Mouse (Mus musculus) liver, embryonic 16.5 days (tissue): ENCODE data around the gene Krcc1. TPM values are rescaled to one million over a fixed set of nuclear protein-coding genes. Genes with fewer than 3 reads are reported as not detected.
A peak's percentile ranks its signal among the peaks of the same experiment; 100 is the strongest.

ENCODE experiments used
- ATAC-seq: fragments of 200-750 bp; cut with Nextera tagmentation; 2 replicates; pipeline ENCODE4 v1.8.0; 2017; ENCODE audit warnings: low read depth, mild to moderate bottlenecking, moderate number of reproducible peaks, moderate library complexity
- H3K27ac ChIP-seq: fragments of 300-500 bp; sonication (generic); 2 replicates; pipeline ENCODE4 v1.5.1; 2014; ENCODE audit warnings: mild to moderate bottlenecking, low read length
- H3K27me3 ChIP-seq: fragments of 300-500 bp; sonication (generic); 2 replicates; pipeline ENCODE4 v1.6.1; 2014; ENCODE audit warnings: low read depth, low read length, mixed read lengths; ENCODE audit not compliant: control insufficient read depth, insufficient read depth
- H3K36me3 ChIP-seq: fragments of 300-500 bp; sonication (generic); 2 replicates; pipeline ENCODE4 v1.6.1; 2014; ENCODE audit warnings: mild to moderate bottlenecking; ENCODE audit not compliant: control insufficient read depth, insufficient read depth
- H3K4me1 ChIP-seq: fragments of 300-500 bp; sonication (generic); 2 replicates; pipeline ENCODE4 v1.6.1; 2014; ENCODE audit warnings: low read depth, low read length, mixed read lengths; ENCODE audit not compliant: control insufficient read depth
- H3K4me2 ChIP-seq: fragments of 300-500 bp; sonication (generic); 2 replicates; pipeline ENCODE4 v1.6.1; 2014; ENCODE audit warnings: low read depth, low read length, mixed read lengths
- H3K4me3 ChIP-seq: fragments of 300-500 bp; sonication (generic); 2 replicates; pipeline ENCODE4 v1.5.1; 2014; ENCODE audit warnings: low read depth, mild to moderate bottlenecking, low read length
- H3K9ac ChIP-seq: fragments of 300-500 bp; sonication (generic); 2 replicates; pipeline ENCODE4 v1.6.1; 2014; ENCODE audit warnings: low read depth, low read length
- H3K9me3 ChIP-seq: fragments of 300-500 bp; sonication (generic); replicated peaks from 2 replicates; pipeline ENCODE4 v1.6.1; 2016; ENCODE audit warnings: low read length; ENCODE audit not compliant: control insufficient read depth
- WGBS: fragments of 180-500 bp; shearing (Covaris S2); extraction: QIAGEN DNeasy Blood & Tissue Kit; methylation state at CpG from one replicate; pipeline ENCODE4 v1.1.7; 2014; ENCODE audit not compliant: insufficient replicate concordance; 5-methylcytosine and 5-hydroxymethylcytosine counted together
- polyA plus RNA-seq: library from polyadenylated mRNA; unstranded; fragments of >200 nt; fragmentation: Nextera tagmentation; extraction: Ambion mirVana; gene quantifications from 2 replicates; pipeline ENCODE4 v1.2.1, GENCODE M21; 2015

Gene Krcc1
- polyA plus RNA-seq, 1 experiment from 2014 or later: 24.5 TPM

- Histone ChIP-seq H3K9ac (peak overlapping the region; percentile 49), H3K4me3 (peak overlapping the region; percentile 95), H3K4me1 (peaks cover 13% of the 10 kb centered on the region), H3K27ac (peak overlapping the region; percentile 86), H3K27me3 (no peaks in the 10 kb centered on the region), H3K4me2 (peak overlapping the region; percentile 88), H3K9me3 (no peaks in the 10 kb centered on the region), H3K36me3 (no peaks in the 10 kb centered on the region)
- peak; percentile 43 for ATAC-seq
- WGBS: 17% methylated on average over 13 of the region's 14 CpGs
Observed at GRCm38 (mm10) chr6:71270301-71271056, 998 bp upstream of the Krcc1 start.

- ATAC-seq: peak; percentile 1
- H3K9ac ChIP-seq: peak overlapping the region; percentile 49
- H3K36me3 ChIP-seq: no peaks in the 10 kb centered on the region
- peaks cover 13% of the 10 kb centered on the region for H3K4me1 ChIP-seq
- peak overlapping the region; percentile 88 for H3K4me2 ChIP-seq
- peak overlapping the region; percentile 95 for H3K4me3 ChIP-seq
- no peaks in the 10 kb centered on the region for H3K27me3 ChIP-seq
- WGBS: 1% methylated on average over 8 of the region's 8 CpGs
- H3K27ac ChIP-seq: peak overlapping the region; percentile 86
- H3K9me3 ChIP-seq: no peaks in the 10 kb centered on the region
Observed at GRCm38 (mm10) chr6:71271057-71271388, 454 bp upstream of the Krcc1 start.

DNA sequence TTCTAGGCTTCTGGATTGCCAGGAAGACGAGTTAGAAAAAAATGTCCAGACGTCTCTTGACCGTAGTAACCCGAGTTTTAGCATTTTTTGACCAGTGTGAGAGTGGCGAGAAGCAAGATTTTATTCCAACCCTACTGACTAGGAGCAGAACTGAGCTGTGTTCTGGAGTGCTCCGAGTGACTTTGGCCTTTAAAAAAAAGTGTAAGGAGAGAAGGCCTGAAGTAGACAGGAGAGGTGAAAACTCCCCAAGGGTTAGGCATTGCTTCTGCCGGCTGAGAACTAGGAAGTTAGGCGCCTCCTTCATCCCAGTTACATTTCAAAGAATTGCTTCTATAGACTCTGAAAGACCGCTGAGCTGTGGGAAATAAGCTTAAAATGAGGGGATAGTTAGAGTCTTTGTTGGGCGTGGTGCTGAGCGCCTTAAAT, 852 bp downstream of the Krcc1 start:
- peak overlapping the region; percentile 99 for H3K9ac ChIP-seq
- peaks cover 13% of the 10 kb centered on the region for H3K4me1 ChIP-seq
- under 1% methylated on average over 11 of the region's 11 CpGs for WGBS
- no peaks in the 10 kb centered on the region for H3K9me3 ChIP-seq
- H3K4me2 ChIP-seq: peak overlapping the region; percentile 88
- no peaks in the 10 kb centered on the region for H3K27me3 ChIP-seq
- H3K27ac ChIP-seq: peak overlapping the region; percentile 95
- H3K36me3 ChIP-seq: no peaks in the 10 kb centered on the region
- H3K4me3 ChIP-seq: peak overlapping the region; percentile 95
- no peak for ATAC-seq

DNA sequence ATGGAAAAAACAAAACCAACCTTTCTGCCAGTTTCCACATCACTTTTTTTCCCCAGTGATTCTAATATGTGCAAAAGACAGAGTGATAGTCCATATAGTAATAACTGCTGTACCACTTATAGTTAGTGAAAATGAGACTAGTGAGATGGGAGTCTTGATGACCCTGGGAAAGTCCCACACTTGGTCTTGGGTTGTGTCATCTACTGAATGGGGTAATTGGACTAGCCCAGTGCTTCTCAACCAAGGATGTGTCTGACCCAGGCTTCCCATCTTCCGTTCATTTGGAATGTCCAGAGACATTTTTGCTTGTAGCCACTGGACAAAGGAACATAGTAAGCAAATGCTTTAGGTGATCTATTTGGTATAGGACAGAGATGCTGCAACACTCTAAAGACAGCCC, 2.2 kb downstream of the Krcc1 start:
- H3K9ac ChIP-seq: no peak overlapping the region
- no peak overlapping the region for H3K4me2 ChIP-seq
- no peaks in the 10 kb centered on the region for H3K36me3 ChIP-seq
- 79% methylated on average over 1 of the region's 1 CpGs for WGBS
- no peaks in the 10 kb centered on the region for H3K27me3 ChIP-seq
- no peak overlapping the region for H3K27ac ChIP-seq
- no peaks in the 10 kb centered on the region for H3K9me3 ChIP-seq
- peaks cover 13% of the 10 kb centered on the region for H3K4me1 ChIP-seq
- H3K4me3 ChIP-seq: no peak overlapping the region
- ATAC-seq: no peak

DNA sequence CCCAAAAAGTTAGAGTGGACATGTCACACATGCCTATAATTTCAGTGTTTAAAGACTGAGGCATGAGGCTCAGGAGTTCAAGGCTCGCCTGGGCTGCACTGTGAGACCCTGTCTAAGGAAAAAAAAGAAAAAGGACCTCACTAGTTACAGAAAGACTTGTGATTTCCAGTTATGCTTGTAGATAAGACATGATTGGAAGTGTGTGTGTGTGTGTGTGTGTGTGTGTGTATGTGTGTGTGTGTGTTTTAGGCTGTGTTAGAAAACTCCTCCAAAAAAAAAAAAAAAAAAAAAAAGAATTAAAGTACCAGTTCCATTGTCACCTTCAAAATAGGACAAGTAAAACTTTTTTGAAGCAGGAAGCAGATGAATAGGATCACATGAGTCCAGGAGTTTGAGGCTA, 3.1 kb downstream of the Krcc1 start:
- H3K27me3 ChIP-seq: no peaks in the 10 kb centered on the region
- H3K4me3 ChIP-seq: no peak overlapping the region
- H3K9ac ChIP-seq: no peak overlapping the region
- no peak overlapping the region for H3K27ac ChIP-seq
- H3K4me1 ChIP-seq: peaks cover 13% of the 10 kb centered on the region
- WGBS: 53% methylated on average over 1 of the region's 1 CpGs
- ATAC-seq: no peak
- no peaks in the 10 kb centered on the region for H3K9me3 ChIP-seq
- no peak overlapping the region for H3K4me2 ChIP-seq
- no peaks in the 10 kb centered on the region for H3K36me3 ChIP-seq

- WGBS: 54% methylated on average over 1 of the region's 1 CpGs
- H3K27ac ChIP-seq: no peak overlapping the region
- no peaks in the 10 kb centered on the region for H3K4me1 ChIP-seq
- peaks cover 3% of the 10 kb centered on the region for H3K36me3 ChIP-seq
- ATAC-seq: no peak
- no peak overlapping the region for H3K4me2 ChIP-seq
- no peaks in the 10 kb centered on the region for H3K9me3 ChIP-seq
- no peaks in the 10 kb centered on the region for H3K27me3 ChIP-seq
- no peak overlapping the region for H3K4me3 ChIP-seq
- H3K9ac ChIP-seq: no peak overlapping the region
Observed at GRCm38 (mm10) chr6:71279418-71279817, 7.9 kb downstream of the Krcc1 start.

DNA sequence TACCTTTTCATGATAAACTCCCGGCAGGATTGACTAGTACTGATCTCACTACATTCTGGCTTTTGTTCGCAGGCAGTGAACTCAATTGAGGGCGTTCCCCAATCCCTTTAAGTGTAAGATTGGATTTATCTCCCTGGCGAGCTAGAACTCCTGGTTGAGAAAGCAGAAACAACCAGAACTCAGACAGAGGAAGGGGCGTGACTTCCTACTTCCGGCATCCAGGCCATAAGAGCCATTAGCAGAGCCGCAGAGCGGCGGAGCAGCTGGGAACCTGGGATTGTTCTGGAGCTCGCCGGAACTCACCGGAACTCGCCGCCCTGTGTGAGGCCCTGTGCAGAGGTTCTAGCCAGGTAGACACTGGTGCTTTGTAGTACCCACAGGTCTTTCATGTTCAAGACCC, 22.0 kb downstream of the Krcc1 start:
- 63% methylated on average over 14 of the region's 14 CpGs for WGBS
- Histone ChIP-seq H3K9ac (no peak overlapping the region), H3K27me3 (no peaks in the 10 kb centered on the region), H3K4me1 (no peaks in the 10 kb centered on the region), H3K9me3 (no peaks in the 10 kb centered on the region), H3K4me3 (no peak overlapping the region), H3K4me2 (no peak overlapping the region), H3K36me3 (no peaks in the 10 kb centered on the region), H3K27ac (no peak overlapping the region)
- no peak for ATAC-seq

DNA sequence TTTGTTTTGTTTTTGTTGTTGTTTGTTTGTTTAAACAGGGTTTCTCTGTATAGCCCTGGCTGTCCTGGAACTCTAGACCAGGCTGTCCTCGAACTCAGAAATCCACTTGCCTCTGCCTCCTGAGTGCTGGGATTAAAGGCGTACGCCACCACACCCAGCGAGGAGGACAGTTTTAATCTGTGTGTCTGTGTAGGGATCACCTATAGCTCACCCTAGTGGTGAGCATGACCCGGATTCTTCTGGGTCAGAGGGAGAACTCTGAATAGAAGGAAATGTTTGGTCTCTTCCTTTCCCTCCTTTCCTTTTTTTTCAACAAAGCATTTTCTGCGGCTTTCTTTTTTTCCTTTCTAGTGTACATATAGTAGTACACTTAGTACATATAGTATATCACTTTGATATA, 23.8 kb downstream of the Krcc1 start:
- Histone ChIP-seq H3K9ac (no peak overlapping the region), H3K27me3 (no peaks in the 10 kb centered on the region), H3K27ac (no peak overlapping the region), H3K4me3 (no peak overlapping the region), H3K9me3 (no peaks in the 10 kb centered on the region), H3K36me3 (no peaks in the 10 kb centered on the region), H3K4me2 (no peak overlapping the region), H3K4me1 (no peaks in the 10 kb centered on the region)
- no peak for ATAC-seq
- WGBS: 52% methylated on average over 6 of the region's 6 CpGs

- Histone ChIP-seq H3K9ac (no peak overlapping the region), H3K27ac (no peak overlapping the region), H3K9me3 (no peaks in the 10 kb centered on the region), H3K4me2 (no peak overlapping the region), H3K4me3 (no peak overlapping the region), H3K27me3 (no peaks in the 10 kb centered on the region), H3K36me3 (no peaks in the 10 kb centered on the region), H3K4me1 (no peaks in the 10 kb centered on the region)
- no peak for ATAC-seq
- WGBS: 50% methylated on average over 2 of the region's 2 CpGs
Observed at GRCm38 (mm10) chr6:71298051-71298450, 26.6 kb downstream of the Krcc1 start.
